Mouse (Mus musculus) c-Kit-positive CD71-positive TER-119-negative erythroid progenitor cells, embryonic 14.5 days (primary cell): ENCODE data around the gene Cdh18.
"Not testable (repeated sequence)": the region's sequence is repeated elsewhere in the genome, so short reads cannot be mapped to it uniquely, and the experiment has no call there.

Experiments used
- DNase-seq: peaks from one replicate; pipeline ENCODE4 v3.0.0-alpha.2; 2013; ENCODE audit warnings: low read depth

The Cdh18 gene

GRCm38 (mm10) chr15:23174623-23175022, 625.8 kb downstream of the Cdh18 start:
- DNase-seq, result no peak

- no peak for DNase-seq
Observed at GRCm38 (mm10) chr15:23212068-23212467, 663.2 kb downstream of the Cdh18 start.

- no peak for DNase-seq
Observed at GRCm38 (mm10) chr15:23230616-23231015, 681.8 kb downstream of the Cdh18 start.

- DNase-seq, result no peak
Observed at GRCm38 (mm10) chr15:23257751-23258440, 709.1 kb downstream of the Cdh18 start.

GRCm38 (mm10) chr15:23278421-23278820, 729.6 kb downstream of the Cdh18 start:
- no peak for DNase-seq

GRCm38 (mm10) chr15:23305018-23305417, 756.2 kb downstream of the Cdh18 start:
- no peak for DNase-seq

- DNase-seq, result no peak
Observed at GRCm38 (mm10) chr15:23316766-23317165, 767.9 kb downstream of the Cdh18 start.

- DNase-seq, result no peak
Observed at GRCm38 (mm10) chr15:23317409-23317808, 768.6 kb downstream of the Cdh18 start.

- DNase-seq, result not testable (repeated sequence)
Observed at GRCm38 (mm10) chr15:23340338-23340737, 791.5 kb downstream of the Cdh18 start.

- no peak for DNase-seq
Observed at GRCm38 (mm10) chr15:23351078-23351477, 802.3 kb downstream of the Cdh18 start.

GRCm38 (mm10) chr15:23366325-23366724, 817.5 kb downstream of the Cdh18 start:
- DNase-seq, result no peak

GRCm38 (mm10) chr15:23367712-23368111, 818.9 kb downstream of the Cdh18 start:
- no peak for DNase-seq

GRCm38 (mm10) chr15:23378016-23378750, 829.4 kb downstream of the Cdh18 start:
- no peak for DNase-seq

- no peak for DNase-seq
Observed at GRCm38 (mm10) chr15:23385816-23386215, 837.0 kb downstream of the Cdh18 start.

- no peak for DNase-seq
Observed at GRCm38 (mm10) chr15:23396646-23397045, 847.8 kb downstream of the Cdh18 start.

- no peak for DNase-seq
Observed at GRCm38 (mm10) chr15:23403792-23404191, 855.0 kb downstream of the Cdh18 start.

- DNase-seq, result no peak
Observed at GRCm38 (mm10) chr15:23408256-23408655, 859.4 kb downstream of the Cdh18 start.

- DNase-seq, result no peak
Observed at GRCm38 (mm10) chr15:23416450-23417080, 867.7 kb downstream of the Cdh18 start.

- DNase-seq, result no peak
Observed at GRCm38 (mm10) chr15:23418158-23418557, 869.3 kb downstream of the Cdh18 start.

- DNase-seq, result no peak
Observed at GRCm38 (mm10) chr15:23420010-23420409, 871.2 kb downstream of the Cdh18 start.

- no peak for DNase-seq
Observed at GRCm38 (mm10) chr15:23430021-23430420, 881.2 kb downstream of the Cdh18 start.

GRCm38 (mm10) chr15:23448542-23448941, 899.7 kb downstream of the Cdh18 start:
- DNase-seq, result no peak

- no peak for DNase-seq
Observed at GRCm38 (mm10) chr15:23452098-23452625, 903.3 kb downstream of the Cdh18 start.
